Mouse (Mus musculus) heart, embryonic 10.5 days (tissue): ENCODE measurements at regions not wholly inside any gene's neighbourhood (a gene's known extent, or its start where the extent isn't known, plus 50 kb on each side); places are given as distances from the start of the nearest gene placed in this dataset.

Experiments
- DNase-seq: peaks from one replicate; pipeline ENCODE4 v3.0.0-alpha.2; 2017; ENCODE audit warnings: low spot score
- H3K27ac ChIP-seq: fragments of 300-500 bp; sonication (generic); 2 replicates; pipeline ENCODE4 v1.5.1; 2016; ENCODE audit warnings: mild to moderate bottlenecking
- H3K27me3 ChIP-seq: fragments of 300-500 bp; sonication (generic); 2 replicates; pipeline ENCODE4 v1.6.1; 2016; ENCODE audit warnings: mild to moderate bottlenecking; ENCODE audit not compliant: poor library complexity, insufficient read depth, severe bottlenecking
- H3K36me3 ChIP-seq: fragments of 300-500 bp; sonication (generic); 2 replicates; pipeline ENCODE4 v1.6.1; 2016; ENCODE audit warnings: mild to moderate bottlenecking, moderate library complexity
- H3K4me1 ChIP-seq: fragments of 300-500 bp; sonication (generic); 2 replicates; pipeline ENCODE4 v1.6.1; 2016; ENCODE audit warnings: mild to moderate bottlenecking
- H3K4me3 ChIP-seq: fragments of 300-500 bp; sonication (generic); 2 replicates; pipeline ENCODE4 v1.5.1; 2016; ENCODE audit warnings: mild to moderate bottlenecking, moderate library complexity
- H3K9me3 ChIP-seq: fragments of 300-500 bp; sonication (generic); 2 replicates; pipeline ENCODE4 v1.6.1; 2016; ENCODE audit warnings: mild to moderate bottlenecking, moderate library complexity
- WGBS: fragments of 180-500 bp; shearing (Covaris S2); methylation state at CpG from one replicate; pipeline ENCODE4 v1.1.7; 2016; 5-methylcytosine and 5-hydroxymethylcytosine counted together

DNA sequence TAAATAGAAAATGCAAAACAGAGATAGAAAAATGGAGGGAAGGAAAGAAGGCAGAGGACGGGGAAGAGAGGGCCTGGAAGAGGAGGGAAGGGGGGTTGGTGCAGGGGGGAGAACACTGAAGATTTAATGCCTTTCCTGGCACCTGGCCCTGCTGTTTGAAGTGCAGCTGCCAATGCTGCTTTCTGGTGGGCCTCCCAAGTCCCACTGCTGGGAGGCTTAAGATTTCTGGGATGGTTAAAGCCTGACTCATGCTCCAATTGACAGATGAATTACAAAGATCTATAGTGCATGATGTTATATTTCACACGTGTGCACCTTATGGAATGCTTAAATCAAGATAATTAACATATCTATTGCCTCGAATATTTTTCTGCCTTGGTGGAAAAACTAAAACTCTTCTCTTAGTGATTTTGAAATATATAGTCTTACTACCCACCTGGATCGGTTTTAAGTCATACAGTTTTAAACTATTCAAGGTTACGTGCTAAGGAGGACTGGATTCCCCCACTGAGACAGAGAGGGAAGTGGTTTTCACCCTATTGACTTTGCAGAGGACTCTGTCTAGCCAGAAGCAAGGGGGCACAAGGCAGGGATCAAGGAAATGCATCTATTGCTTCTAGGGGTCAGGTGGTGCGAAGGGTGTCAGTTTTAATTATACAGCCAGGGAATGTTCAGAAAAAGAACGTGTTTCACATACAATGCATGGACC is 105.5 kb upstream of the Gas1 start:
- 69% methylated on average over 7 of the region's 7 CpGs for WGBS
- Histone ChIP-seq H3K36me3 (no peaks in the 10 kb centered on the region), H3K4me3 (no peak overlapping the region), H3K9me3 (no peaks in the 10 kb centered on the region), H3K4me1 (peaks cover 26% of the 10 kb centered on the region), H3K27ac (0 out of 2 replicates have a peak overlapping the region, but pooled peaks have one; percentile 38), H3K27me3 (no peaks in the 10 kb centered on the region)
- no peak for DNase-seq

DNA sequence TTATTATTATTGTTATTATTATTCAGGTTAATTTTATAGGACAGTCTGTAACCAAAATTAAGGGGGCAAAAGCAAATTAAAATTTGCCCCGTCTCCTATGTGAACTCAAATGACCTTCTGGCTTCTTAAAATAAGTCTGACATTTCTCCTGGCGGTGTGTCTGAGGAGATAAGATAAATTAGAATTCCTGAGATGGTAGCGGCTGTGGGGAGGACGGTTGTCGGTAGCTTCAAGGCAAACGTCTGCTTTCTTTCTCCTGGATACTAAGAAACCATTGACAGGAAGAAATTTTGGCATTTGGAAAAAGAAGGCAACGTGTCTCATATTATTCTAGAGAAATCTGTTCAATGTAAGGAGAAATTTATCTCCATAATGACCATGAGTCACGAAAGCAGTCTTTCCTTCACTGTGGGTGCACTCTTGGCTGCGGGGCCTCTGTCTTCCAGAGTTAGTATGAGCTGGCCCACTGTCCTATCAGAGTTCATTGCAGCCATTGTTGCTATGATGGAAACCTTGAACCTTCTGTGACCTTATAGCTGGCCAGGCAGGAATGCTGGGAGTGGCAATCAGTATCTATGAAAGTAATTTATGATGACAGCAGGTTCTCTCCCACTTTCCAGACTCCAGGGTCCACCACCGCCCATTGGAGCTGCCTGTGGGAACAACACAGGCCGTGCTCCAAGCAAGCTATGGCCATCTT is 109.5 kb upstream of the Gas1 start:
- peak overlapping the region; percentile 74 for H3K27ac ChIP-seq

DNA sequence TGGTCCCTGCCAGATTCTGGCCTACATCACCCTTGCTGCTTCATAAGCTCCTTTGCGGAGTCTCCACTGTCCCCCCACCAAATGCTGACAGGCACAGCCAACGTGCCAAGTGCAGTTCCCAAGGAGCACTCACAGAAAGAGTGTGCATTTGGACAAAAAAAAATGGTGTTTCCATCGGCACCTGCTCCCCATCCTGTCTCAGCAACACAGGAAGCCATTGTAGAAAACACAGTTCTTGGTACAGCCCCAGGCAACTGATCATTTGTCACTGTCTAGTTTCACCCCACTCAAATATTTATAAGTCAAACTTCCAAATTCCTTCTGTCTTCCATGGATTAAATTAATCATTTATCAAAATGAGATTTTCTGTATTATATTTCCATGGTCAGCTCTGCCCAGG is 112.5 kb upstream of the Gas1 start:
- WGBS, result 72% methylated on average over 3 of the region's 3 CpGs
- Histone ChIP-seq H3K27me3 (no peaks in the 10 kb centered on the region), H3K27ac (no peak overlapping the region)

More for the DNA sequence above, 109.5 kb upstream of the Gas1 start:
- WGBS, result 14% methylated on average over 11 of the region's 11 CpGs
- Histone ChIP-seq H3K36me3 (no peaks in the 10 kb centered on the region), H3K9me3 (no peaks in the 10 kb centered on the region), H3K4me3 (no peak overlapping the region), H3K27me3 (no peaks in the 10 kb centered on the region), H3K4me1 (peaks cover 31% of the 10 kb centered on the region)
- DNase-seq, result peak; percentile 81

DNA sequence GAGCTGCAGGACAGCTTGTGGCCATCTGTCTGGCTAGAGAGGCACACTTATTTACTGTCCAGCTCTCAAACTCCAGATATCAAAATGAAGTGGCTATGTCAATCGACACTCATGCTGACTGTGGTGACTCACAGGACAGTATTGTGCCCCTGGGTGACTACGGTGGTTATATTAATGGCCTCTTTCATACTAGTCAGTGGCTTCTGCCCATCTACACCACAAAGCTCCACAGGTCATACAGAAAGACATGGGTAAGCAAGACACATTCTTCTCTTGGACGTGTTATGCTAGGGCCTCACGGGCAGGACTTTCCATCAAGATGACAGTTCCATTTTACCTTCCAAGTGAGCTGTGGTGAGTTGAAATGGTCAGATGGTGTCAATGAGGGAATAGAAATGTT is 113.7 kb upstream of the Gas1 start:
- Histone ChIP-seq H3K36me3 (no peaks in the 10 kb centered on the region), H3K27me3 (no peaks in the 10 kb centered on the region), H3K27ac (no peak overlapping the region), H3K4me1 (peaks cover 26% of the 10 kb centered on the region), H3K4me3 (no peak overlapping the region), H3K9me3 (no peaks in the 10 kb centered on the region)
- no peak for DNase-seq
- WGBS, result 60% methylated on average over 4 of the region's 4 CpGs

More for the DNA sequence above, 112.5 kb upstream of the Gas1 start:
- no peak for DNase-seq
- Histone ChIP-seq H3K4me3 (no peak overlapping the region), H3K4me1 (peaks cover 25% of the 10 kb centered on the region), H3K36me3 (no peaks in the 10 kb centered on the region), H3K9me3 (no peaks in the 10 kb centered on the region)

DNA sequence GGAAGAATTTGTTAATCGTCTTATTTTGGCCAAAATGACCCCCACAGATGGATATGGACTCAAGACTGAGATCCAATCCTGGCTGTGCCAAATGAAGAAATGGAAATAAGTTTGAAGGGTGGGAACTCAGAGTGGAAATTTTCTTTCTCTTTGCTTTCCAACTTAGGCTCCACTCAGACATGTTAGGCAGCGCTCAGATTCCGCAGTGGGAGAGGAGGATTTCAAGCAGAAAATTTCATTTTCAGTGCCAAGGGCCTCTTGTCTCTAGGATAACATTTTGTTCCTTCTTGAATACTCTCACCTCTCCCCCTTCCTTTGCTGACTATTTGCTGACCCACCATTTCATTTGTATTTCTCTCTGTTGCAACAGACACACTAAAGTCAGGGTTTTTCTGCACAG is 114.2 kb upstream of the Gas1 start:
- no peaks in the 10 kb centered on the region for H3K9me3 ChIP-seq
- H3K36me3 ChIP-seq, result no peaks in the 10 kb centered on the region
- 84% methylated on average over 3 of the region's 3 CpGs for WGBS
- H3K4me1 ChIP-seq, result peaks cover 25% of the 10 kb centered on the region
- DNase-seq, result no peak
- H3K27ac ChIP-seq, result no peak overlapping the region
- H3K27me3 ChIP-seq, result no peaks in the 10 kb centered on the region
- no peak overlapping the region for H3K4me3 ChIP-seq

DNA sequence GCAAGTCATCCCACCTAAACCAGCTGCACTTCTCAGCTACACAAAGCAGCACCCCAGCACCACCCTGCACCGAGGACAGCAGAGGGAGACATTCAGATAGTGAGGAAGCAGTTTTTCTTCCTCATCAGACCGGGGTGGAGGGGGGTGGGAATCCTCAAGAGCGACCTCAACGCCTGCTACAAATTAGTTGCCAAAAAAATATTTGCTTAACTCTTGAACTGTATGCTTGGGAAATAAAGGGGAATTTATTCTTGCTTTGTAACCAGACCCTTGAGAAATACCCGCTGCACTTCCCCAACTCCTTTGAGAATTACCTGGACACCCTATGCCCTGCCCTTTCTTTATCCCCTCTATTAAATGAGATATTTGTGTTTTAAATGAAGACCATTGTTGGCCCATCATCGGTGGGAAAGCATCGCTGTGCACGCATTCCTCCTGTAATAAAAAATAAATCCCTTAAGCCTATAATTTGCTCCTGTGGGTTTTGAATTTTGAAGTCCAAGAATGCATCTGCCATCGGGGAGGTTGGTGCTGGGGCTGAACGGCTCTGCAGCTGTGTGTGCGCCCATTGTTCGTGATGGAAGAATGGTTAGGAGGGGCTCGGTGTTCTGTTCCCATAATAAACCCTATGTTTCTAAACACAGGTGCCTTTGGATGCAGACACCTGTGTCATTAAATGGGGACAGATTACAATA is 119.2 kb upstream of the Gas1 start:
- H3K27me3 ChIP-seq, result no peaks in the 10 kb centered on the region
- WGBS, result 64% methylated on average over 13 of the region's 13 CpGs
- no peak for DNase-seq
- no peak overlapping the region for H3K4me3 ChIP-seq
- H3K9me3 ChIP-seq, result no peaks in the 10 kb centered on the region
- H3K27ac ChIP-seq, result 0 out of 2 replicates have a peak overlapping the region, but pooled peaks have one; percentile 10
- no peaks in the 10 kb centered on the region for H3K36me3 ChIP-seq
- H3K4me1 ChIP-seq, result peaks cover 12% of the 10 kb centered on the region

DNA sequence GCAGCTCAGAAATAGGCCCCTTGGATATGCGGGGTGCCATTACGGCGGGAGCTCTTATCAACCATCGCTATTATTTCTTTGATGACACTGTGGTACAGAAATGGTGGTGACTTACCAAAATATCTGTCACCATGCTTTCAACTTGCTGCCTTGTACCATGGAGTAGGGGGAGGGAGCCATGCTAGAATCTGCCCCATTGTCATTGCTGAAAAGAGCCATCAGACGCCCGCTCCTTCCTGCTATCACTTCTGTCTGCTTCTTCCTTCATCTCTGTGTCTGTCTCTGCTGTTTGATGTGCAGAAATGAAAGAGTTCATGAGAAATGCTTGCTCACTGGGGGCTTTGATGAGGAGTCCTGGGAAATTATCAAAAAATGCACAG is 119.7 kb upstream of the Gas1 start:
- no peak overlapping the region for H3K4me3 ChIP-seq
- no peaks in the 10 kb centered on the region for H3K9me3 ChIP-seq
- no peaks in the 10 kb centered on the region for H3K36me3 ChIP-seq
- no peaks in the 10 kb centered on the region for H3K27me3 ChIP-seq
- no peak overlapping the region for H3K27ac ChIP-seq
- DNase-seq, result no peak
- H3K4me1 ChIP-seq, result peaks cover 12% of the 10 kb centered on the region
- WGBS, result 80% methylated on average over 6 of the region's 6 CpGs

DNA sequence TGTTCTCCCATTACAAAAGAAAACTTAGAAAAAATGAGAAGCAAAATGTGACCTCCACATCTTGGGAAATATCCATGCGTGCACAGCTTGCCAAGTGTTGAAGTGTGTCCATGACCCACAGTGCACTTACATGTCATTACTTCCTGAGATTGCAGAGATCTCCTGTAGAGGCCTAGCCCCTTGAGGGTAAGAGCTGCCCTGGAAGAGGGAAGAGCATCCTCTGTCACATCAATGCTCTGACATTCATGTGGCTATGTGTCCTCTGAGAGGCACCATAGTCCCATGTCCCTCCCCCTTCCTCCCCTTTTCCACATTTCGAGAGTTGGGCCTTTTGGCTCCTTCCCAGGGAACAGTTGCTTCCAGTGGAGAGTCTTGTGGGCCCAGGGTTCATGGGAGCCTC is 121.4 kb upstream of the Gas1 start:
- Histone ChIP-seq H3K4me1 (peaks cover 12% of the 10 kb centered on the region), H3K27me3 (no peaks in the 10 kb centered on the region), H3K9me3 (no peaks in the 10 kb centered on the region), H3K4me3 (no peak overlapping the region), H3K27ac (no peak overlapping the region), H3K36me3 (no peaks in the 10 kb centered on the region)
- WGBS, result 71% methylated on average over 2 of the region's 2 CpGs
- no peak for DNase-seq

DNA sequence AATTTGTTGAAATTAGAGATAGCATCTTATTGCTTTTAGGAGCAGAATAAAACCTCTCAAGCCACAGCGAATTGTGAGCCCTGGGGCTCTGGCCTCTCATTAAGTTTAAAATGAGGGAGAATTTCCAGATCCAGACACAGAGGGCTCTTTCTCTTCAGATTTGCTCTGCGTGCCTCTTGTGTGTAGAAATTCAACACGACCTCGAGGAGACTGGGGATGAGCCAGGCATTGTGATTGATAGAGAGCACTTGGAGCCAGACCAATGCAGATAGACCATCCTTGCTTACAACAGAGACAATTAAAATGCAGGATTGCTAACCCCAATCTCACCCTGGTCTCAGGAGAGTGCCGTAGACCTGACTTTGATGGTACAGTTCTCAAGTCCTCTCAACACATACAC is 121.9 kb upstream of the Gas1 start:
- no peaks in the 10 kb centered on the region for H3K27me3 ChIP-seq
- DNase-seq, result no peak
- peaks cover 12% of the 10 kb centered on the region for H3K4me1 ChIP-seq
- no peaks in the 10 kb centered on the region for H3K9me3 ChIP-seq
- no peak overlapping the region for H3K27ac ChIP-seq
- H3K4me3 ChIP-seq, result no peak overlapping the region
- 74% methylated on average over 5 of the region's 5 CpGs for WGBS
- H3K36me3 ChIP-seq, result no peaks in the 10 kb centered on the region

DNA sequence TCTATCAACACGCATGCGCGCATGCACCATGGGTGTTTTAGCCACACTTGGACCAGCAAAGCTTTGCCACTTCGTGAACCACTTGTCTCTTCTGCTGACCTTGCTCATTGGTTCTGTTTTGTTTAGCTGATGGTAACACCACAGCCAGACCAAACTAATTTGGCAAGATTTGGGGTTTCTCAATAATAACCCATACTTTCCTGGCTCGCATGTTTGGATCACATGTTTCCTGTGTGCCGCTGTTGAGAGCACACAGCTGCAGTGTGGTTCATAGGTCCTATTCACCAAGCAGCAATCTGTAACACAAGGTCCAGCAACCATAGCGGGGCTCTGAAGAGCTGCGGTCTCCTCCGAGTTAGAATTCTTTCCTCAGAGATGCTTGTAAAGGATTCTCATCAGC is 126.4 kb upstream of the Gas1 start:
- H3K36me3 ChIP-seq, result no peaks in the 10 kb centered on the region
- H3K4me1 ChIP-seq, result peaks cover 16% of the 10 kb centered on the region
- H3K27ac ChIP-seq, result no peak overlapping the region
- WGBS, result 90% methylated on average over 9 of the region's 9 CpGs
- DNase-seq, result no peak
- H3K9me3 ChIP-seq, result no peaks in the 10 kb centered on the region
- no peak overlapping the region for H3K4me3 ChIP-seq
- H3K27me3 ChIP-seq, result no peaks in the 10 kb centered on the region

DNA sequence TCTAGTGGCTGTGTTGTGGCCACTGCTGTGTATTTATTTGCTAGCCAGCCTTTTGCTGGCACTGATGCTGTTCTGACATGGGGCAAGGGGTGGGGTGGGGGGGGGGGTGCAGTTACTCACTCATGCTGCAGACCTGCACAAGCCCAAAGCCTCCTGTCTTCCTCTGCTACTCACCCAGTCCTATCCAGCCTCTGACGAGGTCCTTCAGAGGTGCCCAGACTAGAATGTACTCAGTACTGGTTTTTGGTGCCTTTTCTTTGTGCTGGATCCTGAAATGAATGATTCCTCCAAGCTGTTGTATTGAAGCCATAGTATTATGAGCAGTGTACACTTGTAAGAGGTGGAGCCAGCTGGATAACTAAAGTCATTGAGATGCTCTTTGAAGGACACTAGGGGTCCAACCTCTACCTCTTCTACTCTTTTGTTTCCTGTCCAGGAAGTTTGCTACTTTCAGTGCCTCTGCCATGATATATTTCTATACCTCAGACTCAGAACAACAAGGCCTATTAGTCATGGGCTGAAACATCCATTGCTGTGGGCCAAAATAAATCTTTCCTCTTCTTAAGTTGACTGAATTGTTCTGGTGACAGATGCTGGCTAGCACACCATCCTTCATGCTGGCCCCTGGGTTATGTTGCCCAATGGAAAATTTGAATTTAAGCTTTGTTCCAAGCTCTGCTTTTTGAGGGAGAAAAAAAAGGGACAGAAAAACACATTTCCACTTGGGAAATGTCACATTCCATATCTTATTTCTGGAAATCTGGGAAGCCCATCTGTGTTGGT is 128.1 kb upstream of the Gas1 start:
- no peak overlapping the region for H3K4me3 ChIP-seq
- H3K36me3 ChIP-seq, result no peaks in the 10 kb centered on the region
- no peaks in the 10 kb centered on the region for H3K27me3 ChIP-seq
- H3K4me1 ChIP-seq, result peaks cover 20% of the 10 kb centered on the region
- no peaks in the 10 kb centered on the region for H3K9me3 ChIP-seq
- no peak overlapping the region for H3K27ac ChIP-seq
- WGBS, result 73% methylated on average over 1 of the region's 1 CpGs
- no peak for DNase-seq

DNA sequence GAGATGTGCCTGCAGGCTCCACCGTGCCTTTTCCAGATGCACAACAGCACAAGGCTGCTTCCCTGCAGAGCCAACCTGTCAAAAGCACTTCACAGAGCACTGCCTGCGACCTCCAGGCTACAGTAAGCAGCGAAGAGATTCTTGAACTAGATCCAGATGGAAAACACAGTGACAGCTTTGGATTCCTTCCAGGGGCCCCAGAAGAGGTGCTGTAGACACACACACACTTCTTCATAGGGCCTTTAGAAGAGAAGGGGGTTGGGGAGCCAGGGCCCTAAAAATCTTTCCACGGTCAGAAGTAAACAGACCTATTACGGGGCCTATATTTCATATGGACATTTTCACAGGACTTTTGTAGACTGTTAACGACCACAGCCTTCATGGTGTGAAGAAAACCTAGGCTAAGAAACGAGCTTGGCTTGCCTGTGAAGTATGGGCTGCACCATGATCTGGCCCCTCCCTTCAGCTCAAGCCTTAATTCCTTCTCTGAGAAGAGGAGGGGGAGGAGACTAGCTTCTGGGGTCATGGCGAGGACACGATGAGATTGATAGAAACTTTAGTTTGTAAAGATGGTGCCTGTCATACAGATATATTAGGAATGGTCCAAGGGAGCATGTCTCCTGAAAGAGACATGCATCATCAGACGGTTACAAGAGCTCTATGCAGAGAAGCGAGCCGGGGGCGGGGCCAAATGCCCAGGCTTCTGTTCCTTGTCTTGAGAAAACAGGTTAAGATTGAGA is 131.1 kb upstream of the Gas1 start:
- Histone ChIP-seq H3K36me3 (no peaks in the 10 kb centered on the region), H3K27me3 (no peaks in the 10 kb centered on the region), H3K9me3 (no peaks in the 10 kb centered on the region), H3K27ac (peak overlapping the region; percentile 63), H3K4me1 (peaks cover 20% of the 10 kb centered on the region), H3K4me3 (peak overlapping the region; percentile 15; the same call in 1 of the 2 replicates)
- no peak for DNase-seq
- WGBS, result 55% methylated on average over 13 of the region's 13 CpGs
